Mouse (Mus musculus) T-helper 1 cell (primary cell): ENCODE data around the gene Gm44579.

Source experiments
- in situ Hi-C: fragments of 300-600 bp; cut with MboI, MseI; formaldehyde crosslinking; loops from one replicate; pipeline ENCODE4 v1.15.1; 2025; ENCODE audit warnings: high pct_unique_total_duplicates

Gm44579 gene

DNA sequence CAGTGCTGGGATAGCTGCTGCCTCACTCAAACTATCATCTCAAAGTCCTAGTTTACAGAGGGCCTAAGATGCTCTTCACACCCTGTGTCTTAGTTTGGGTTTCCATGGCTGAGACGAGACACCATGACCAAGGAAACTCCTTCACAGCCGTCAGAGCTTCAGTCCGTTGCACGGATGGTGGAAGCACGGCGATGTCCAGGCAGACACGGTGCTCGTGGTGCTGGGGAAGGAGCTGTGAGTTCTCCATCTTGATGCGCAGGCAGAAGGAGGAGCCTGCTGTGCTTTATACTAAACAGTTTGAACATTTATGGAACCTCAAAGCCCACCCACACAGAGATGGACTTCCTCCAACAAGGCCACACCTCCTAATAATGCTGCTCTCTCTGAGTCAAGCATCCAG is 83.9 kb downstream of the Gm44579 start:
- in situ Hi-C loops = loop anchor here (5.0 kb wide), 1 partner anchor 450 kb away; no protein-coding TSS in a partner anchor
